Mouse (Mus musculus): Measurements from ENCODE around the gene Ppp2r2d.

The Ppp2r2d gene

DNA sequence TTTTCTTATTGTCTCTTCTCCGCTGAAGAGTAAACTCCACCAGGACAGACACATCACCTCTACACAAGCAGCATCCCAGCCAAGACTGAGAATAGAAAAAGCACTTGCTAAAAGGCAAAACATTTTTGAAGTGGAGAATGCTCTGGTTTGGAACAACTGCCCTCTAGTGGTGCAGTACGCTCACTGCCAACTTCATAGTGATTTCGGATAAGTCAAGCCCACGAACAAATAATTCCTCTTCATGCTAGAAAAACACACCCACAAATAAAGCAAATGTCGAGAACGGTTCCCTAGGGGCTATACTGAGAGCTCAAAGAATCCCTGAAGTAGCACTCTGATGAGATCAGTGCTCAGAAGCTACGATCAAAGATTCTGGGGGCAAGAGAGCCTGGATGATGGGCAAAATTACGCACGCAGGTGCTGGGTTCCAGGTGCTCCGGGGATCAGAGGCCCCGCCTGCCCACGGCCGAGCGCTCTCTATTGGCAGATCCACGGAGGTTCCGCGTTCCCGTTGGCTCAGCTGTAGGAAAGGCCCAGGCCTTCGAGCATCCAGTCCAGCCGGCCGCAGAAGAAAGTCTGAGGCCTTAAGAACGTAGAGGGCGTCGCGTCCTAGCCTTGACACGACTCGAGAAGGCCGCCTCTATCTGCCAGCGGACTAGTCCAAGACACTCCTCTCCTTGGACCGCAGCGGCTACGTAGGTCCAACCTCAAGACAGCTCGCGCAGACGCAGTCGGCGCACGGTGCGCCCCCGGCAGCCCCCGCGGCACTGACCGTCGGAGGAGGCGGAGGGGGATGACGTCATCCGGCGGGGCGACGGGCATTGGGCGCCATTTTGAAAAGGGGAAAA lies at the start of gene Ppp2r2d, which contains the start of gene Mapk1ip1:
Gene Ppp2r2d (plus strand): TSS at position 536 of the 848 bp plus-strand sequence.
Gene Mapk1ip1 (minus strand): TSS at position 730 of the 848 bp plus-strand sequence.
- ATAC-seq (ENCODE audit: insufficient number of reproducible peaks, low FRiP score, low TSS enrichment) = peak; percentile 86

DNA sequence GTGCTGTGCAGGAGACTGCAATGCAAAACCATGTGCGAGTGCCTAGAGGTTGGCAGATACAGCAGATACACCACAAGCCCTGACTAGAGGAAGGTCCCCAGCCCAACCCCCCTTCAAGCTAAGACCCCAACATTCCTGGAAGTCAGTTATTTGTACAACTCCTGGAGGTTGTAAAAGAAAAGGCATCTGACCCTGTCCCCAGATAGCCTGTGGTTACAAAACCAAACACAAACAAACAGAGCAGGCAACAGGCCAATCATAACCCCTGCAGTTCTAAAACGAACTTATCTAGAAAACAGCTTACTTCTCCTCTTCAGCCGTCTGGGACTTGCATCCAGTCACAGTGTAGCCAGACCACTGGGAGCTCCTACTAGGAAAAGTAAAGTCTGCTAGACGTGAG lies 42.5 kb upstream of the Ppp2r2d start:
- no peak for ATAC-seq (ENCODE audit: insufficient number of reproducible peaks, low FRiP score, low TSS enrichment)

DNA sequence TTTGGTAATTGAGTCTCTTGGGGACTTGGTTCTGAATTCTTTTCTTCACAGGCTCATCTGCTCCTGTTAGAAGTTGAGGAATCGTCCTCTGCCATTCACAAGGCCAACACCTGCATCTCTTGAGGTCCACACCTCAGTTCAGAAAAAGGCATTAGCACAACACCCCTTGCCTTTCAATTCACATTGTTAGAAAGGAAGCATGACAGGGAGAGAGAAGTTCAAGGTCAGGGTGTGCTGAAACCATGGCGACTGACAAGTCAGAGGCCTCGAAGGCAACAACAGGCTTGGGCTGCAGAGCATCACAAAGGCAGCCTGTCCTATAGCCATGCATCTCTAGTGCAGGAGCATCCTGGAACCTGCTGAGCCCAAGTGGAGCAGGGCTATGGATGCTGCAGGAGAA lies 38.7 kb upstream of the Ppp2r2d start:
- ATAC-seq (ENCODE audit: insufficient number of reproducible peaks, low FRiP score, low TSS enrichment) = no peak

DNA sequence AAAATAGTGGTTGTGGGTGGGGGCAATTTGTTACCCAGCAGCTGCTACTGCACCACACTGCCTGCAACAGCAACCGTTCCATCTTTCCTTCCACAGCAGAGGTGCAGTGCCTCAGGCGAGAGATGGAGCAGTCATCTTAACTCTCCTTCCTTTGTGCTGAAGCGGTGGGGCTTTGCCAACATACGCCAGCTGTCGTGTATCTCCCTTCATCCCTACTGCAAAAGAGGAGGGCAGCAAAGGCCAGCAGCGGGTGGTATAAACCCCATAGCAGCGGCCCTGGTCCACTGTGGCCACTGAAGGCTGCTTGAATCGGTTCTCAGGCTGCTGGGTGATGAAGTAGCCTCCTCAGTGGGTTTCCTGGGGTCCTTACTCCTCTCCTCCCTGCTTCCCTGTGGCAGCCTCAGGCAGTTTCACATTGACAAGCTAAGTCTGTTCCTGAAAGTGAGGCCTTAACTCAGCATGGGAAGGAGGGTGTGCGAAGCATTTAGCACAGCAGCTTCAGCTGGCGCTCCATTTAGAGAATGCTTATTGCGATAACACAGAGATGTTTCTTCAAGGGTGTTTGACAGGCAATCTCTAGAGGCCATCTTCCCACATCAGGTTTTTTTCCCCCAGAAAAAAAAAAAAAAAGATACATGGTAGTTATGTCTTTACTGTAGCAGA lies 32.5 kb upstream of the Ppp2r2d start:
- no peak for ATAC-seq (ENCODE audit: insufficient number of reproducible peaks, low FRiP score, low TSS enrichment)

DNA sequence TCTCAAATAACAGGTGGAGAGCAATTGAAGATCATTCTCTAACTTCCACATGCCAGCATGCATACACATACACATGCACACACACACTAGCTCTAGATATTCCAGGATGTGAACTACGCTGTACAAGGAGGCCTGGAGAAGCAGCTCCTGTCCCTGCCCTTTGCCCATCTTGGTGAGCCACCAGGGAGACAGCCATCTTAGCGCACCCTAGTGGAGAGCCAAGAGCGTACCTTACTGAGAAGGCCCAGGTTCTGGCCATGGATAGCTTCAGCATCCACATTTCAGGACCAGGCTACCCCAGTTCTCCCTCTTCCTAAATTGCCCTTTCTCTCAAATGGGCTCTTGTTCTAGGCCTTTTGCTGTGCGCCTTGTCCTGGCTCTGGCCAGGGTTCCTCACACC lies 27.6 kb upstream of the Ppp2r2d start:
- no peak for ATAC-seq (ENCODE audit: insufficient number of reproducible peaks, low FRiP score, low TSS enrichment)

DNA sequence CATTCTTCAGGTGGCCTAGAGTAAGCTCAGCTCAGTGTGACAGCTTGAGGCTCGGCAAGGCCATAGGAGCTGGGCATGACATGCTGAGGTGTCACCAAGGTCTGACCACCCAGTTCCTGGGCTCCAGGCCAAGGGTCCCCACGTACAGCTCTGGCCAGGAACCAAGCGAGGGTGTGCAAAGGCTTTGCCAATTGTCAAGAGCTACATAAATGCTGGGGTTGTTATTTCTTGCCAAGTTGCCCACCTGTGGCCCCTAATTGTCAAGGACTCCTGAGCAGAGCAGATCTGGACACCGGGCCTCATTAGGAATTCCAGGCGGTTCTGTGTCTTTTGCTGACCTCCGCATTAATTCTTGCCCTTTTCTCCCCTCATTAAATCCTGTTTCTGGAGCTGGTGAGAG lies 21.5 kb upstream of the Ppp2r2d start:
- no peak for ATAC-seq (ENCODE audit: insufficient number of reproducible peaks, low FRiP score, low TSS enrichment)

DNA sequence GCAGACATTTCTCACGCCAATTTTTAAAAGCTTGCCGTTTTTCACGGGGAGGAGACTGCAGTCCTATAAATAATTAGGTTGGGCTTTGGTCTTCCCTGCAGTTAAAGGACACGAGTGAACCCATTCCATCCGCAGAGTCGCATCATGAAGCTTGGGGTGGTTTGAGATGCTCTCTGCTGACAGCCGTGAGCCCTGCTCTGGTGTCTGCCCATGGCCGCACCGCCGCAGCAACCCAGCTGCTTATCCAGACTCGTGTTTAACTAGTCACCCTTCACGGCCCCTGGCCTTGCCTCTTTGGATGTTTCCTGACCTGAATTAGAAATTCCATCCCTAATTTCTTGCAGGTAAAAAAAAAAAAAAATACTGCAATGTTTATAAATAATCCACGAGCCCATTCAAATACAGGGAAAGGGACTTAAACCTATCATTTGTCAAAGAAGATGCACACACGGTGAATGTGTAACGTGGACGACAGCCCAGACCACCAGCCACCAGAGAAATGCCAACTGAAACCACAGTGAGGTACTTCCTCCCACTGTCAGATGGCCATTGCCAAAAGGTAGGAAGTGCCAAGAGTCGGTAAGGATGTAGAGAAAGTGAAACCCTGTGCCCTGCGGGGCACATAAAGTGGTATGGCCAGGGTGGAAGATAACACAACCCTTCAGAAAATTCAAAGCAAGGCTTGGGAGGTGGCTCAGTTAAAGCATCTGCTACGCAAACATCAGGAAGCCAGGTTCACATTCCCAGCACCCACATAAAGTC lies 20.7 kb upstream of the Ppp2r2d start:
- no peak for ATAC-seq (ENCODE audit: insufficient number of reproducible peaks, low FRiP score, low TSS enrichment)

DNA sequence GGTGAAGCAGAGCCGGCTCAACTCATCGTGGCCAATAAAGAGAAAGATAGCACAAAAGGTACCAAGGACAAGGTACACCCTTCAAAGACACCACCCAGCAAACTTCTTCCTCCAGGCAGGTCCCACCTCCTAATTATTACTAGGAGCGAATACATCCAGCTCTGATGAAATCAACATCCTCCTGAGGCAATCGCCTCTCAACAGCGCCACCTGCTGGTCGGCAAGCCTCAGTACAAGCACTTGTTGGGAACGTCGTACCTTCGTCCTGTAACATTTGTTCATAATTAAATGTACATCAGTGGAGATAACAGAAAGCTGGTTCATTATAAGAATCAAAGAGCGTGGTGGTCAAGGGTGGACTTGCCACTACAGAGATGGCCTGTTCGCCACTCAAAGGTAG lies 18.1 kb upstream of the Ppp2r2d start:
- peak; percentile 20; the same call in 1 of the 2 replicates for ATAC-seq (ENCODE audit: insufficient number of reproducible peaks, low FRiP score, low TSS enrichment)

DNA sequence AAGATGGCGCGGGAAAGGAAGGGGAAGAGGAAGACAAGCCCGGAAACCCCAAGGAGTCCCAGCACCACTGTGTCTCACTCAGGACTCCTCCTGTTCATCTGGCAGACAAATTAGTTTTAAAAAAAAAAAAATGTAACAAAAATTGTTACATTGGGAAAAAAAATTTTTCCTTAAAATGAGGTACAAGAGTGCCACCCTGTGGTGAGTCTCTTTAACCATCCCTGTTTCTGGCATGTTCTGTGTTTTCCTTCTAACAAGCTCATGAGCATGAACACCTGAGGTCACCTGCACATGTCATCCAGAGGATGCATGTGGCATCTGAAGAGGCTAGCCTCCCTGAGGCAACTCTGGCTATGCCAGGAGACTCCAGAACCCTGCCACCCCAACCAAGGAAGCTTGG lies 10.9 kb upstream of the Ppp2r2d start:
- no peak for ATAC-seq (ENCODE audit: insufficient number of reproducible peaks, low FRiP score, low TSS enrichment)

DNA sequence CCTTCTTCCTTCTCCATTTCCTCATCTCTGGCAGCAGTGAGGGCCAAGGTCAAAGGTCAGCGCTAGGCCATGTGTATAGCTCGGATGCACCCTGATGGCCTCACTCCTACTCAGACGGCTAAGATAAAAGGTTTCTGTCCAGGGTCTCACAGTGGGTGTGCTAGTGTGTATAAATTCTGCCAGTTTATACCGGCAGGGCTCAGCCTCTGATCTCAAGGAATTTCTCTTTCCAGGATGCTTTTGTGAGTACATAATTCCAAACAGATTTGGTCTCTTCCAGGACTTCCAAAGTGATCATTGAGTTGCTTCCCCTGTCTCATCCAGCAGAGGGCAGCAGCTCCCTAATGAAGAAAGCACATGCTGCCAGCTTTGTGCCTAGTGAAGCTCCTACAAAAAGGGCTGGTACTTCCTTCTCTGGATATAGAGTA lies 5.3 kb upstream of the Ppp2r2d start:
- no peak for ATAC-seq (ENCODE audit: insufficient number of reproducible peaks, low FRiP score, low TSS enrichment)

DNA sequence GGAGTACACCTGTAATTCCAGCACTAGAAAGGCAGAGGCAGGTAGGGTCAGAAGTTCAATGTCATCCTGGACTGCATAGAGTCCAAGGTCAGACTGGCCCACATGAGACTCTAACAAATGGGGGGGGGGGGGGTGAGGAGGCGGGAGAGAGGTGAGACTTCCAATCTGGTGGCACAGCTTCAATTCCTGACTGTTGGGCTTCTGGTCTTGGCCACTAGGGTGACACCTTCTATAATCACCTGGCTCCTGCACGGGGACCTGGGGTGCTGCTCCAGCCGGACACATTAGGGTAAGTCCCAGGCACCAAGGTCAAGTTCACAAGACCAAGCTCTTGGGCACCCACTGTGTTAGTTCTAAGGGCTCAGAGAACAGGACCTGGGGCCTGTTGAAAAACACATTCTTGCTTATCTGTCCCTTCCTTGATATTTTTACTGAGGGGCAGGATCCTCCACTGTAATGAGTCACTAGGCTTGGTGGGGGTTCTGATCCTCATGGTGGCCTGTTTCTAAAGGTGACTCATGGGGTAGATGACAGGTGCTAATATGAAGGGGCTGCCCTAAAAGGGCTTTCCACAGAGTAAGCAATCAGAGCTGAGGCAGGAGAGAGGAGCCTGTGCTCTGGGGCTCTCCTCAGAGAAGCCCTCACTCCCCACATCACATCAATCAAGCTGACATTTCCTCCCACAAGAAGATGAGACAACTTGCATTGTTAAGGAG lies 4.3 kb upstream of the Ppp2r2d start:
- no peak for ATAC-seq (ENCODE audit: insufficient number of reproducible peaks, low FRiP score, low TSS enrichment)

DNA sequence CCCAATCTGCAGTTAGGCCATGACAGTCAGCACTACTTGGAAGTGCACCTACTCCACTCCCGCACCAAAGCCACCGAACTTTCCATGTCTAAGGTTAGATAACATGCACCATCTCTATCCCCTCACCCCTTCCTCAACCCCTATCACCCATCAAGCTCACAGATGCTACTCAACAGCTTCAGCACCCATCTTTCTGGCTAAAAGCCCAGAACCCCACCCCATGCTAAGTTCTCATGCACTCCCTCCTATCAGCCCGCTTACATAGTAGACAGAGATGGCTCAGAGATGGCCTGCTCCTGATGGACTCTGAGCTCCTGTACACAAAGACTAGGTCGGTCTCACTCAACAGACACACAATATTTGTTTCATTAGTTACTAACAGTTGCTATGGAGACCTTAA lies 2.5 kb upstream of the Ppp2r2d start:
- no peak for ATAC-seq (ENCODE audit: insufficient number of reproducible peaks, low FRiP score, low TSS enrichment)

DNA sequence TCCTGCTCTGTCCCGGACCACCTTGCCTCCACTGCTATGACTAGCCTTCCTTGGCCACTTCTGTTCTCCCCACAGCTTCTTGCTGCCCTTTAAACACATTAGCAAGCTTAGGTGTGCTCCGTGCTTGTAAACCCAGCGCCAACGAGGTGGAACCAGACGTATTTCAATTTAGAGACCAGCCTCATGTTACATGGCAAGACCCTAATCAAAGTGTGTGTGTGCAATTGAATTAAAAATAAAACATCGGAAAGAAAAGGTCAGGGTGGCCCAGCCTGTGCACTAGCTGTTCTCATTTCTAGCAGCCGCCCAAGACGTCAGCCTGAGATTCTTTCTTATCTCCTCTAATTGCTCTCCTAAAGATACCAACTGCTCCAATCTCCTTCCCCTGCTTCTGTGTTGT lies 768 bp upstream of the Ppp2r2d start:
- ATAC-seq (ENCODE audit: insufficient number of reproducible peaks, low FRiP score, low TSS enrichment) = no peak

DNA sequence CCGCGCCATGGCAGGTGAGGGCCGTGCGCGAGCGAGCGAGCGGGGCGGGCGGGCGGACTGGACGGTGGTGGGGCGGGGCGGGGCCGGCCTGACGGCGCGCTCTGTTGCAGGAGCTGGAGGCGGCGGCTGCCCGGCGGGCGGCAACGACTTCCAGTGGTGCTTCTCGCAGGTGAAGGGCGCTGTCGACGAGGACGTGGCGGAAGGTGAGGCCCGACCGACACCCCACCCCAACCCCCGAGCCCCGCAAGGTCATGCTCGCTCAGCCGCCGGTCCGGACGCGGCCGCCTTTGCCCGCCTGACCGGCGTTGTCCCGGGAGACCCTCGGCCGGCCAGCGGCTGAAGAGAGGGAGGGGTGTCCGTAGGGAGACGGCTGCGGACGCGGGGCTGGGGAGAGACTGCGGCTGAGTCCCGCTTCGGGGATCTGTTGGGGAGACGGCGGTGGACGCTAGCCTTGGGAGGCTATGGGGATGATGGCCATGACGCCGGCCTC lies 668 bp downstream of the Ppp2r2d start:
- ATAC-seq (ENCODE audit: insufficient number of reproducible peaks, low FRiP score, low TSS enrichment) = peak; percentile 28; the same call in 1 of the 2 replicates

DNA sequence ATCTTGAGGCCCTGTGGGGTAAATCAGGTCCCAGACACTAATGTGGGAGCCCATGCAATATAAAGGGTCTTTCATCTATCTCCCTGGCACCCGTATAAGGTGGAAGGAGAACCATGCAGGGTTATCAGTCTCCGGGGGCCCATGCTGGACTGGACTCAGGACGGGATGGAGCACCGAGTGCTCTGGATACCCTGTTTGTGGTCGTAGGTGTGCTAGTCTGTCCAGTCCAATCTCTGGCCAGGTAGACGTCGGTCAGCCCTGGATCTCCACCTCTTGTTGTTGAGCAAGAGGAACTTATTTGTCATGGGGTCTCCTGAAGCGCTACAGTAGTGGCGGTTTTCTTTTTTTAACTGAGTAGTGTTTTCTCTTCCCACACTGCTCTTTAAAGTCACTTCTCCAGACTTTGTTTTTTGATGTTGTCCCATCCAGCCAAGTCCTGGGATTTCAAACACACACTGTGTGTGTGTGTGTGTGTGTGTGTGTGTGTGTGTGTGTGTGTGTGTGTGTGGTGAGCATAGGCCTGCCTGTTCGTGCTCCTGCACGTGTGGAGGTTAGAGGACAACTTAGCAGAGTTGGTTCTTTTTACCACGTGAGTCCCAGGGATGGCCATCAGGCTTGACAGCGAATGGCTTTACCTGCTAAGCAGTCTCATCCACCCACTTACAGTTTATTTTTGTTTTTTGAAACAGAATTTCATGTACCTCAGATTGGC lies 1.6 kb downstream of the Ppp2r2d start:
- no peak for ATAC-seq (ENCODE audit: insufficient number of reproducible peaks, low FRiP score, low TSS enrichment)

DNA sequence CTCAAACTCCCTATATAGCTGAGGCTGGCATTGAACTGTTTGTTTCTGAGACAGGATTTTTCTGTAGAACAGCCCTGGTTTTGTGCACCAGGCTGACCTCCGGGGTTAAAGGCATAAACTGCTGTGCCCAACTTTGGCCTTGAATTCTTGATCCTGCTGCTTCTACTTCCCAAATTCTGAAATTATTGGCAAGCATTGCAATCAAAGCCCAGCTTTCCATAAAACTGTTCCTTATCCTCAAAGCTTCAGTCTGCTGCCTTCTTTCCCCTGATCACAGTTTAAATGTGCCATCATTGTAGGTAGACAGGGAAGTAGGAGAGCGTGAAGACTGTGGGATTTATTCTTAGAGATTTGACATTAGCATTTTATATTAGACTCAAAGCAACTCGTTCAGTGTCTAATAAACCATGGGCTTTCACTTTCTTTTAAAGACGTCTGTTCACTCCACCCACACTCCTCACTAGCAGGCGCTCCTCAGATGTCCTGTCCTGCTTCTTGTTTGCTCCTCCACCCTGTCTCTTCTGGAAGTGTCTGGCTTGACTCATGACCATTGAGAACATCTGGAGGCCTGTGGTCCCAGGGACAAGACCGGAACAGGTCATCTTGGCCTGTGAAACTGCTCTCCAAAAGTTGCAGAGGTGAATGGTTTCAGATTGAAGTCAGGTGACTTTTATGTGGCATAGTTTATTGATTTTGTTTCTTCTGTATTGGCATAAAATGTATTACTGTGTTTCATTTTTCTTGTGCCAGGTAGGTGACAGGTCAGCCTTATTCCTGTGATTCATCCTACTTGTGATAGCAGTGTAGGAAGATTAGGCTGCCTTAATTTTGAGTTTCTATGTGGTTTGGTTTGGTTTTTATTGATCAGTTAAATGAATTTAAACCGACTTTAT lies 2.4 kb downstream of the Ppp2r2d start:
- ATAC-seq (ENCODE audit: insufficient number of reproducible peaks, low FRiP score, low TSS enrichment) = no peak

DNA sequence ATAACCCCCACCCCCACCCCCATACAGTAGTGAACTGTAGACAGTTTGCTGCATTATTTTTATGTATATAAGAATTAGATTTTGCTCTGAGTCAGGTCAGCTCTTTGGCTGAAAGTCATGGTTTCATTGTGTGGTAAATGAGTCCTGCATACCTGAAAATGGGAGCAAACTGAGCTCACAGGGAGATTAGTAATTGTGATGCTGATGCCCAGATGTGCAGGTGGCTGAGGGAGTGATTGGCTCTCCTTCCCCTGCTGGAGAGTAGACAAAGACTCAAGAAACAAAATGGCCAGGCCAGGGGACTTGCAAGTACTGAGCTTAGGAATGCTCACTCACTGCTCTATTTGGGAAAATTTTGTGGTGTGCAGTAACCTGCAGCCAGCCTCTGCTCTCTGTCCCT lies 4.2 kb downstream of the Ppp2r2d start:
- no peak for ATAC-seq (ENCODE audit: insufficient number of reproducible peaks, low FRiP score, low TSS enrichment)

DNA sequence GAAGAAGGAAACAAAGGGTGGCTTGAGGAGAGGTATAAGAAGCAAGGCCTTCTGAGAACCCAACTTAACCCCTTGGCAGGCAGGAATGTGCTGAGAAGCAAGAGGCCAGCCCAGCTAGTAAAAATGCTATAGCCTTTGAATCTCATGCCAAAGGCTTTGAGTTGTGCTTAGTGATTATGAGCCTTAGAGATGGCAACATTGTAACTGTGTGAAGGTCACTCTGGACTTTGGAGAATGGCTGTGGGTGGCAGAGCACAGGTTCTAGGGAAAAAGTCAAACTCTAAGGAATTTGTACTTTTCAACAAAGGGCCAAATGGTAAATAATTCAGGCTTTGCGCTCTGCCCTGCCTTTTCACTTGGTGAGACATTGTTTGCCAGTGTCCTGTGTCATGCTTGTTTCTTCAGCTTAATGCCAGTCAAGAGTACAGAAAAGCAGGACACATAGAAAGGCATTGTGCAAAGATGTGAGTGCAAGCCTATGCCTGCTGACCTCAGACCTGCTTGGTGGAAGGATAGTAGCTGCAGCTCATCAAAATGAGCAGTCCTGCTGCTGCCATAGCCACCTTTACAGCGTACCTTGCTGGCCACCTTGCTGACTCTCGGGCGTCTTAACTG lies 7.6 kb downstream of the Ppp2r2d start:
- no peak for ATAC-seq (ENCODE audit: insufficient number of reproducible peaks, low FRiP score, low TSS enrichment)
